Mouse (Mus musculus) heart, adult 2 months (tissue): ENCODE data around the gene Map1s. TPM values are rescaled to one million over a fixed set of nuclear protein-coding genes. Genes with fewer than 3 reads are reported as not detected.

Experiments
- DNase-seq, 2 experiments: peaks; one replicate each; pipeline ENCODE4 v3.0.0; 2021
- H3K27ac ChIP-seq: fragments of 200-600 bp; 2 replicates; pipeline ENCODE4 v1.8.1; 2022
- H3K27me3 ChIP-seq: fragments of 200-500 bp; 2 replicates; pipeline ENCODE4 v1.6.1; 2012; ENCODE audit warnings: mild to moderate bottlenecking, low read length, inconsistent platforms, mixed read lengths; ENCODE audit not compliant: control insufficient read depth, insufficient read depth
- H3K36me3 ChIP-seq: fragments of 200-500 bp; 2 replicates; pipeline ENCODE4 v1.6.1; 2012; ENCODE audit warnings: low read length, inconsistent platforms; ENCODE audit not compliant: control insufficient read depth, insufficient read depth
- H3K4me1 ChIP-seq: fragments of 200-500 bp; 2 replicates; pipeline ENCODE4 v1.6.1; 2011; ENCODE audit warnings: low read length; ENCODE audit not compliant: control insufficient read depth, insufficient read depth
- H3K4me3 ChIP-seq: fragments of 200-600 bp; 2 replicates; pipeline ENCODE4 v1.8.1; 2022
- H3K79me2 ChIP-seq: fragments of 200-500 bp; replicated peaks from 2 replicates; pipeline ENCODE4 v1.6.1; 2012; ENCODE audit warnings: mild to moderate bottlenecking, inconsistent platforms, low read length, moderate library complexity, mixed read lengths; ENCODE audit not compliant: control insufficient read depth, insufficient read depth
- H3K9ac ChIP-seq: fragments of 200-500 bp; 2 replicates; pipeline ENCODE4 v1.6.1; 2012; ENCODE audit warnings: low read depth, mild to moderate bottlenecking, control low read depth, inconsistent platforms, low read length, mixed read lengths
- CTCF ChIP-seq: fragments of 200-600 bp; IDR thresholded peaks from 2 replicates; pipeline ENCODE4 v1.8.1; 2022; ENCODE audit warnings: antibody characterized with exemption, mild to moderate bottlenecking, moderate library complexity
- EP300 ChIP-seq: fragments of 200-500 bp; IDR thresholded peaks from 2 replicates; pipeline ENCODE4 v1.6.1; 2011; ENCODE audit warnings: low read depth, low read length, control low read depth; ENCODE audit not compliant: insufficient read depth
- POLR2A ChIP-seq: fragments of 200-500 bp; IDR thresholded peaks from 2 replicates; pipeline ENCODE4 v1.6.1; 2011; ENCODE audit warnings: mild to moderate bottlenecking, low read depth, low read length, control low read depth; ENCODE audit not compliant: insufficient read depth
- WGBS: fragments of 180-500 bp; shearing (Covaris S2); methylation state at CpG from one replicate; pipeline ENCODE4 v1.1.7; 2018; 5-methylcytosine and 5-hydroxymethylcytosine counted together
- intact Hi-C: fragments of 180-260 bp; cut with DNase I; formaldehyde crosslinking; loops from one replicate; pipeline ENCODE4 v1.15.1; 2025
- polyA plus RNA-seq: library from polyadenylated mRNA; depleted of rRNA; stranded (reverse); fragments of >200 nt; gene quantifications from 2 replicates; pipeline ENCODE4 v1.2.3, GENCODE M21; 2012
- total RNA-seq, 2 experiments: library from RNA; stranded (reverse); gene quantifications; 2 replicates each; pipeline ENCODE4 v1.2.3; 2021

Gene Map1s
- total and polyA plus RNA-seq, 3 experiments = 17.8 to 21.3 (median 20.2) TPM

DNA sequence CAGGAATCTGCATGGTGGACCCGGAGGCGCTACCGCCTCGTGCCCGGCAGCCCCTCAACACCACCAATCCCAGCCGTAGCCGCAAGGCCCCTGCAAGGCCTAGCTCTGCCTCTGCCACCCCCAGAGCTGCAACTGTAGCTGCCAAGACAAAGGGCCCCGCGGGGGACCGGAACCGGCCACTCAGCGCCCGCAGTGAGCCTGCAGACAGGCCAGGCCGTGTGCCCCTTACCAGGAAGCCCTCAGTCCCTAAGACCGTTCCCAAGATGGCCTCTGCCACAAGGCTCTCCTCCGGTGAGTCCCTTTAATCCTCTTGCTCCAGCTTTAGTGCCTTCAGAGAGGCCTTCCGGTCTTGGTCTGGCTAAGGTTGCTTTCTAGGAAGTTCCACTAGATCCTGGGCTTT is 9.0 kb downstream of the Map1s start:
- Histone ChIP-seq H3K27me3 (no peaks in the 10 kb centered on the region), H3K4me1 (no peaks in the 10 kb centered on the region), H3K4me3 (no peak overlapping the region), H3K27ac (no peak overlapping the region), H3K36me3 (no peaks in the 10 kb centered on the region), H3K79me2 (peaks cover 5% of the 10 kb centered on the region), H3K9ac (no peak overlapping the region)
- intact Hi-C loops = no loop called here
- no peak for TF ChIP-seq CTCF
- no peak for TF ChIP-seq EP300
- no peak for TF ChIP-seq POLR2A
- no peak for DNase-seq
- WGBS = 94% methylated on average over 17 of the region's 17 CpGs

DNA sequence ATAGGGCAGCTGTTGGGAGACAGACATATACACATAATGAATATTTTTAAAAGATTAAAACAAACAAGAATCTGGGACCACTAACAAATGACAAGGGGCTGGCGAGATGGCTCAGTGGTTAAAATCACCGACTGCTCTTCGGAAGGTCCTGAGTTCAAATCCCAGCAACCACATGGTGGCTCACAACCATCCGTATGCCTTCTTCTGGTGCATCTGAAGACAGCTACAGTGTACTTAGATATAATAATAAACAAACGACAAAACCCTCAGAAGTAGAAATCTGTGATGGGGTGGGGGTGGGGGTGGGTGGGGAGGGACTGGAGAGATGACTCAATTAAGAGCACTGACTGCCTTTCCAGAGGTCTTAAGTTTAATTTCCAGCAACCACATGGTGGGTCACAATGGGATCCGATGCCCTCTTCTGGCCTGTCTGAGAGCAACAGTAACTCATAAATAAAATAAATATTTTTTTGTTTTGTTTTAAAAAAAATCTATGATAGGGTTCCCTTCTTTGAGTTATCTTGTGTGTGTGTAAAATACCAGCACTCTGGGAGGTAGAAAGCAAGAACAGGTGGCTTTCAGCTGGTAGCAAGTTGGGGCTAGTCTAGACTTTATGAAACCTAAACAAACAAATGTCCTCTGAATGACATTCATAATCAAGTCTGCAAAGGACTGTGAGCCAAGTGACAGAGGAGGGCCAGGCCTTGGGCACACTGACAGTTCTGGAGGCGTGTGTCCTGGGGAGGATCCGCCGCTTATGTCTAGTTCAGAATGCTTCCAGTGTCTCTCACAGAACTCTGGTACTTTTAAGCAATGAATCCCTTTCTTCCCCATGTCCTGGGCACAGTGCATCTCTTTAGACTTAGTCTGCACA is 14.6 kb downstream of the Map1s start:
- intact Hi-C loops = loop anchor here (2.0 kb wide), 1 partner anchor 21 kb away; no protein-coding TSS in a partner anchor
- no peak overlapping the region for H3K4me3 ChIP-seq
- whole genome bisulfite sequencing = 79% methylated on average over 9 of the region's 9 CpGs
- peak in 1 of 2 experiments; percentile 12 for DNase-seq
- H3K4me1 ChIP-seq = no peaks in the 10 kb centered on the region
- H3K27me3 ChIP-seq = no peaks in the 10 kb centered on the region
- TF ChIP-seq POLR2A = no peak
- peak; percentile 47 for TF ChIP-seq CTCF
- peaks cover 2% of the 10 kb centered on the region for H3K79me2 ChIP-seq
- no peaks in the 10 kb centered on the region for H3K36me3 ChIP-seq
- no peak overlapping the region for H3K9ac ChIP-seq
- H3K27ac ChIP-seq = no peak overlapping the region

DNA sequence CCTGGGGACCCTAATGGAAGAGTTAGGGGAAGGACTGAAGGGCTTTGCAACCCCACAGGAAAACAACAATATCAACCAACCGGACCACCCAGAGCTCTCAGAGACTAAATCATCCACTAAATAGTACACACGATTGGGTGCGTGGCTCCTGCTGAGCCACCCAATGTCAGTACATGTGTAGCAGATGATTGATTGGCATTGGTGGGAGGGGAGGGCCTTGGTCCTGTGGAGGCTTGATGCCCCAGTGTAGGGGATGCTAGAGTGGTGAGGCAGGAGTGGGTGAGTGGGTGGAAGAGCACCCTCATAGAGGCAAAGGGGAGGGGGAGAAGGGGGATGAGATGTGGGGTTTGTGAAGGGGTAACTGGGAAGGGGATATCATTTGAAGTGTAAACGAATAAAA is 18.4 kb downstream of the Map1s start:
- WGBS = 86% methylated on average over 4 of the region's 4 CpGs
- intact Hi-C loops = no loop called here
- no peak overlapping the region for H3K27ac ChIP-seq
- no peak for TF ChIP-seq EP300
- TF ChIP-seq POLR2A = no peak
- H3K4me3 ChIP-seq = no peak overlapping the region
- no peak overlapping the region for H3K9ac ChIP-seq
- no peaks in the 10 kb centered on the region for H3K27me3 ChIP-seq
- no peak for DNase-seq
- no peaks in the 10 kb centered on the region for H3K79me2 ChIP-seq
- no peaks in the 10 kb centered on the region for H3K36me3 ChIP-seq
- H3K4me1 ChIP-seq = no peaks in the 10 kb centered on the region

DNA sequence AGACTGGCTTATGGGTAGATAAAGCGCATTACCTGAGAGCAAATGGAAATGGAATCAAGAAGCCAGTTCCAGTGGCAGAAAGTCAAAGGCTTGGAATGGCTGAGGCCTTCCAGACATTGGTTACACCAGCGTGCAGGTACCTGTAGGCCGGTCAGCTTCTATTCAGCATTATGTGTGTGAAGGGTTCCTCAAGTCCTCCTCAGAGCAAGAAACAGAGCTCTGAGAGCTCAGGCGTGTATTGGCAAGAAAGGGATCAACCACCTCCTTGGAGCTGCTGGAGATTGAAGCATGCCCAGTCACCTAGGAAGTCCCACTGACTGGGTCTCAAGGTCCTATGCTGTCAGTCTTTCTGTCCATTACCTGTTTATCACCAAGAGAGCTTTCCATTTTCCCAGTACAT is 20.0 kb downstream of the Map1s start:
- H3K4me3 ChIP-seq = no peak overlapping the region
- no peak for DNase-seq
- WGBS = 97% methylated on average over 4 of the region's 4 CpGs
- TF ChIP-seq EP300 (no peak), POLR2A (no peak), CTCF (no peak)
- no peaks in the 10 kb centered on the region for H3K79me2 ChIP-seq
- no peaks in the 10 kb centered on the region for H3K4me1 ChIP-seq
- H3K36me3 ChIP-seq = no peaks in the 10 kb centered on the region
- H3K27me3 ChIP-seq = no peaks in the 10 kb centered on the region
- no peak overlapping the region for H3K9ac ChIP-seq
- intact Hi-C loops = no loop called here
- H3K27ac ChIP-seq = no peak overlapping the region

DNA sequence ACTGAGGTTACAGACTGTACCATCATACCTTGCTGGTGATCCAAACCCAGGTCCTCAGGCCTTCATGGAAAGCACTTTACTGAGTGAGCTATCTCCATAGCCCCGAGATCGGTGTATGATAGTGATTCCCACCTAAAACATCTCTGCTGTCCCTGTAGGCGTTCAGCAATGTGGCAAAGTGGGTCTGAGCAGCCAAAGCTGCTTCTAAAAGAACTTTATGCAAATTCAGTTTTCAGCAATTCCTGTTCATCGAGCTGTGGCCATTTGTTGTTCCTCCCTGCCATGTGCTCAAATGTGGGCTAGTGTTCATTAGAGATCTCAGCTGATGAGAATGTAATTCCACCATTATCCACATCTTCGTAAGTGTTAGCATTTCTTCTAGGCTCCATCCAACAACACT is 20.7 kb downstream of the Map1s start:
- Histone ChIP-seq H3K4me1 (no peaks in the 10 kb centered on the region), H3K27me3 (no peaks in the 10 kb centered on the region), H3K36me3 (no peaks in the 10 kb centered on the region), H3K4me3 (no peak overlapping the region), H3K9ac (no peak overlapping the region), H3K79me2 (no peaks in the 10 kb centered on the region), H3K27ac (no peak overlapping the region)
- TF ChIP-seq EP300 (no peak), CTCF (no peak), POLR2A (no peak)
- WGBS = 86% methylated on average over 5 of the region's 5 CpGs
- peak in 1 of 2 experiments; percentile 6 for DNase-seq
- intact Hi-C loops = no loop called here

DNA sequence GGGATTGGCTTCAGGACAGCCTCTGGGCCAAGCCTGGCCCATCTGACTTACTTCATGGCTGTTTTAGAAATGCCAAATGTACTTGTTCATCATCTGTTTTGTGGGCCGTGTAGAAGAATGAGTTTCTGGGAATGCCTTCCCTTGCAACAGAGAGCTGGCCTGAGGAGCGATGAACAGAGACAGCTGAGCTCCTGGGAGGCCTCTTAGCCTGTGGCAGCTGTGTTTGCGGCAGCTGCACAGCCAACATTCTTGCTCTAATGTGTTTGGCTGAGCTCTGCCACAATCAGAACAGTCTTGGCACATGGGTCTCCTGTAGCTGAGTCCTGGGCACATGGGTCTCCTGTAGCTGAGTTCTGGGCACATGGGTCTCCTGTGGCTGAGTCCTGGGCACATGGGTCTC is 22.4 kb downstream of the Map1s start:
- Histone ChIP-seq H3K9ac (no peak overlapping the region), H3K36me3 (no peaks in the 10 kb centered on the region), H3K4me3 (no peak overlapping the region), H3K4me1 (no peaks in the 10 kb centered on the region), H3K79me2 (no peaks in the 10 kb centered on the region), H3K27ac (no peak overlapping the region), H3K27me3 (no peaks in the 10 kb centered on the region)
- peak in 1 of 2 experiments; percentile 28 for DNase-seq
- intact Hi-C loops = no loop called here
- TF ChIP-seq EP300 = no peak
- TF ChIP-seq POLR2A = no peak
- TF ChIP-seq CTCF = no peak
- 76% methylated on average over 3 of the region's 3 CpGs for WGBS
